Mouse (Mus musculus) megakaryocyte, embryonic 14.5 days (primary cell): Measurements from ENCODE around the gene Eif2s3x. TPM values are rescaled to one million over a fixed set of nuclear protein-coding genes. Genes with fewer than 3 reads are reported as not detected.
"Not testable (repeated sequence)": the region's sequence is repeated elsewhere in the genome, so short reads cannot be mapped to it uniquely, and the experiment has no call there.

Experiments used
- H3K27me3 ChIP-seq: replicated peaks from 2 replicates; pipeline ENCODE3; 2012; ENCODE audit warnings: inconsistent platforms
- H3K36me3 ChIP-seq: replicated peaks from 2 replicates; pipeline ENCODE3; 2012; ENCODE audit warnings: low read length, inconsistent platforms, mixed read lengths
- H3K4me1 ChIP-seq: 2 replicates; pipeline ENCODE4 v1.6.1; 2012; ENCODE audit warnings: inconsistent platforms
- H3K4me3 ChIP-seq: replicated peaks from 2 replicates; pipeline ENCODE3; 2012; ENCODE audit warnings: moderate library complexity, mild to moderate bottlenecking, inconsistent platforms
- H3K9me3 ChIP-seq: 2 replicates; pipeline ENCODE4 v1.6.1; 2012; ENCODE audit warnings: inconsistent platforms
- FLI1 ChIP-seq: IDR thresholded peaks from 2 replicates; pipeline ENCODE4 v1.6.1; 2012; ENCODE audit warnings: low read length, inconsistent platforms, mixed read lengths
- GATA1 ChIP-seq: IDR thresholded peaks from 3 replicates; pipeline ENCODE4 v1.6.1; 2012; ENCODE audit warnings: mixed read lengths, low read length, inconsistent platforms, borderline replicate concordance
- polyA plus RNA-seq: library from polyadenylated mRNA; stranded (reverse); fragments of >175 nt; gene quantifications from 2 replicates; pipeline ENCODE4 v1.2.3, GENCODE M21; 2012; ENCODE audit warnings: low replicate concordance; ENCODE audit not compliant: insufficient read depth

The Eif2s3x gene
- 6.4 and 12.6 TPM in 2 replicates for polyA plus RNA-seq

- TF ChIP-seq FLI1, result 0 out of 2 replicates have a peak, but pooled peaks have one; percentile 22
- TF ChIP-seq GATA1, result no peak
- Histone ChIP-seq H3K9me3 (peaks cover 4% of the 10 kb centered on the region), H3K27me3 (no peaks in the 10 kb centered on the region), H3K36me3 (peaks cover 32% of the 10 kb centered on the region), H3K4me3 (peak within 1 kb of the TSS; percentile 97), H3K4me1 (peaks cover 12% of the 10 kb centered on the region; the same call in 1 of the 2 replicates)
Measured at GRCm38 (mm10) chrX:94212597-94213321, at the start of gene Eif2s3x. TSS of gene Eif2s3x (minus strand) at chrX:94212862.

- Histone ChIP-seq H3K4me1 (no peaks in the 10 kb centered on the region; the same call in 1 of the 2 replicates), H3K9me3 (0 out of 2 replicates have a peak, but pooled peaks cover 4% of the 10 kb centered on the region), H3K27me3 (peaks cover 21% of the 10 kb centered on the region), H3K4me3 (peak overlapping the region; percentile 95), H3K36me3 (peaks cover 3% of the 10 kb centered on the region)
- TF ChIP-seq FLI1 (no peak), GATA1 (no peak)
Measured at GRCm38 (mm10) chrX:94235601-94236000, 22.9 kb upstream of the Eif2s3x start.

- H3K27me3 ChIP-seq, result peaks cover 21% of the 10 kb centered on the region
- peaks cover 3% of the 10 kb centered on the region for H3K36me3 ChIP-seq
- H3K4me3 ChIP-seq, result peak overlapping the region; percentile 95
- 0 out of 2 replicates have a peak, but pooled peaks cover 4% of the 10 kb centered on the region for H3K9me3 ChIP-seq
- no peaks in the 10 kb centered on the region; the same call in 1 of the 2 replicates for H3K4me1 ChIP-seq
- no peak for TF ChIP-seq FLI1
- TF ChIP-seq GATA1, result no peak
Measured at GRCm38 (mm10) chrX:94235190-94235555, 22.5 kb upstream of the Eif2s3x start.

- H3K27me3 ChIP-seq, result peaks cover 21% of the 10 kb centered on the region
- H3K4me3 ChIP-seq, result peak within 1 kb of the TSS; percentile 95
- no peaks in the 10 kb centered on the region; the same call in 1 of the 2 replicates for H3K4me1 ChIP-seq
- peaks cover 3% of the 10 kb centered on the region for H3K36me3 ChIP-seq
- H3K9me3 ChIP-seq, result 0 out of 2 replicates have a peak, but pooled peaks cover 4% of the 10 kb centered on the region
- no peak for TF ChIP-seq FLI1
- TF ChIP-seq GATA1, result no peak
Measured at GRCm38 (mm10) chrX:94234532-94235189, 22.0 kb upstream of the Eif2s3x start, which contains the start of gene Klhl15. TSS of gene Klhl15 (plus strand) at chrX:94234599.

- H3K27me3 ChIP-seq, result peaks cover 21% of the 10 kb centered on the region
- no peak for TF ChIP-seq GATA1
- no peak for TF ChIP-seq FLI1
- peaks cover 3% of the 10 kb centered on the region for H3K36me3 ChIP-seq
- peak overlapping the region; percentile 95 for H3K4me3 ChIP-seq
- no peaks in the 10 kb centered on the region; the same call in 1 of the 2 replicates for H3K4me1 ChIP-seq
- H3K9me3 ChIP-seq, result 0 out of 2 replicates have a peak, but pooled peaks cover 4% of the 10 kb centered on the region
Measured at GRCm38 (mm10) chrX:94233936-94234531, 21.4 kb upstream of the Eif2s3x start.

- Histone ChIP-seq H3K27me3 (peaks cover 21% of the 10 kb centered on the region), H3K4me3 (no peak overlapping the region), H3K36me3 (no peaks in the 10 kb centered on the region), H3K9me3 (0 out of 2 replicates have a peak, but pooled peaks cover 4% of the 10 kb centered on the region), H3K4me1 (no peaks in the 10 kb centered on the region; the same call in 1 of the 2 replicates)
- TF ChIP-seq FLI1 (no peak), GATA1 (no peak)
Measured at GRCm38 (mm10) chrX:94233432-94233831, 20.8 kb upstream of the Eif2s3x start.

- Histone ChIP-seq H3K36me3 (peaks cover 26% of the 10 kb centered on the region), H3K4me1 (peaks cover 12% of the 10 kb centered on the region; the same call in 1 of the 2 replicates), H3K9me3 (peaks cover 4% of the 10 kb centered on the region), H3K27me3 (no peaks in the 10 kb centered on the region), H3K4me3 (peak overlapping the region; percentile 97)
- no peak for TF ChIP-seq FLI1
- no peak for TF ChIP-seq GATA1
Measured at GRCm38 (mm10) chrX:94213384-94213783, 722 bp upstream of the Eif2s3x start.

GRCm38 (mm10) chrX:94212264-94212596 is 432 bp downstream of the Eif2s3x start:
- TF ChIP-seq GATA1 (no peak), FLI1 (no peak)
- Histone ChIP-seq H3K27me3 (no peaks in the 10 kb centered on the region), H3K9me3 (peaks cover 4% of the 10 kb centered on the region), H3K4me3 (peak overlapping the region; percentile 97), H3K4me1 (peaks cover 12% of the 10 kb centered on the region; the same call in 1 of the 2 replicates), H3K36me3 (peaks cover 37% of the 10 kb centered on the region)

- H3K4me1 ChIP-seq, result no peaks in the 10 kb centered on the region
- H3K9me3 ChIP-seq, result no peaks in the 10 kb centered on the region
- no peak for TF ChIP-seq FLI1
- no peak overlapping the region for H3K4me3 ChIP-seq
- peaks cover 94% of the 10 kb centered on the region for H3K36me3 ChIP-seq
- no peaks in the 10 kb centered on the region for H3K27me3 ChIP-seq
Measured at GRCm38 (mm10) chrX:94197789-94198188, 14.9 kb downstream of the Eif2s3x start.

GRCm38 (mm10) chrX:94193901-94194300 is 18.8 kb downstream of the Eif2s3x start:
- H3K9me3 ChIP-seq, H3K4me3 ChIP-seq, H3K4me1 ChIP-seq, H3K27me3 ChIP-seq: not testable (repeated sequence)
- peaks cover 76% of the 10 kb centered on the region for H3K36me3 ChIP-seq
